Mouse (Mus musculus) bone marrow, adult 2 months (tissue): ENCODE data around the gene Rasip1. TPM values are rescaled to one million over a fixed set of nuclear protein-coding genes. Genes with fewer than 3 reads are reported as not detected.

Experiments used
- H3K27ac ChIP-seq: fragments of 200-500 bp; 2 replicates; pipeline ENCODE4 v1.5.1; 2012; ENCODE audit warnings: low read depth, mild to moderate bottlenecking, control low read depth, inconsistent platforms, low read length; ENCODE audit not compliant: control insufficient read depth, poor library complexity, insufficient read depth
- H3K4me1 ChIP-seq: fragments of 200-500 bp; 2 replicates; pipeline ENCODE4 v1.6.1; 2011; ENCODE audit warnings: low read length; ENCODE audit not compliant: control insufficient read depth, insufficient read depth
- H3K4me3 ChIP-seq: fragments of 200-500 bp; replicated peaks from 2 replicates; pipeline ENCODE3; 2011; ENCODE audit warnings: mild to moderate bottlenecking, low read depth, low read length, control low read depth; ENCODE audit not compliant: control insufficient read depth
- CTCF ChIP-seq: fragments of 200-500 bp; IDR thresholded peaks from 2 replicates; pipeline ENCODE4 v1.5.1; 2011; ENCODE audit warnings: low read length, control low read depth; ENCODE audit not compliant: control insufficient read depth, insufficient read depth
- POLR2A ChIP-seq: fragments of 200-500 bp; IDR thresholded peaks from 2 replicates; pipeline ENCODE4 v1.6.1; 2011; ENCODE audit warnings: low read depth, mild to moderate bottlenecking, control low read depth, low read length, borderline replicate concordance; ENCODE audit not compliant: control insufficient read depth
- WGBS: fragments of 180-500 bp; shearing (Covaris S2); methylation state at CpG from one replicate; pipeline ENCODE4 v1.1.7; 2018; 5-methylcytosine and 5-hydroxymethylcytosine counted together
- polyA plus RNA-seq: library from polyadenylated mRNA; stranded (reverse); fragments of >200 nt; gene quantifications from 2 replicates; pipeline ENCODE4 v1.2.4, GENCODE M21; 2011; ENCODE audit warnings: low replicate concordance; ENCODE audit not compliant: missing spikeins, insufficient read depth, insufficient read length

Rasip1 gene
- 5.9 and 6.0 TPM in 2 replicates for polyA plus RNA-seq

GRCm38 (mm10) chr7:45627261-45627660, at the start of gene Rasip1:
TSS of gene Rasip1 (plus strand) at chr7:45627488.
- TF ChIP-seq CTCF (no peak), POLR2A (no peak)
- H3K27ac ChIP-seq: peak within 1 kb of the TSS; percentile 24; the same call in 1 of the 2 replicates
- no peaks in the 10 kb centered on the region for H3K4me1 ChIP-seq
- 60% methylated on average over 9 of the region's 9 CpGs for WGBS
- no peak within 1 kb of the TSS for H3K4me3 ChIP-seq

GRCm38 (mm10) chr7:45585923-45586322, 41.4 kb upstream of the Rasip1 start:
- TF ChIP-seq POLR2A (no peak), CTCF (no peak)
- 71% methylated on average over 6 of the region's 6 CpGs for WGBS
- no peak overlapping the region for H3K4me3 ChIP-seq
- H3K27ac ChIP-seq: no peak overlapping the region
- H3K4me1 ChIP-seq: no peaks in the 10 kb centered on the region; the same call in 1 of the 2 replicates

GRCm38 (mm10) chr7:45587631-45588592, 39.4 kb upstream of the Rasip1 start:
- TF ChIP-seq POLR2A: no peak
- TF ChIP-seq CTCF: no peak
- WGBS: 93% methylated on average over 23 of the region's 23 CpGs
- no peak overlapping the region for H3K27ac ChIP-seq
- no peaks in the 10 kb centered on the region; the same call in 1 of the 2 replicates for H3K4me1 ChIP-seq
- no peak overlapping the region for H3K4me3 ChIP-seq

GRCm38 (mm10) chr7:45589173-45589572, 38.1 kb upstream of the Rasip1 start:
- peak overlapping the region; percentile 69 for H3K4me3 ChIP-seq
- no peaks in the 10 kb centered on the region; the same call in 1 of the 2 replicates for H3K4me1 ChIP-seq
- H3K27ac ChIP-seq: no peak overlapping the region
- TF ChIP-seq CTCF (peak; percentile 87), POLR2A (peak; percentile 16; the same call in 1 of the 2 replicates)
- 6% methylated on average over 19 of the region's 19 CpGs for WGBS

- no peaks in the 10 kb centered on the region; the same call in 1 of the 2 replicates for H3K4me1 ChIP-seq
- H3K27ac ChIP-seq: no peak overlapping the region
- 79% methylated on average over 5 of the region's 5 CpGs for WGBS
Measured at GRCm38 (mm10) chr7:45589898-45590297, 37.4 kb upstream of the Rasip1 start.

GRCm38 (mm10) chr7:45590874-45591273, 36.4 kb upstream of the Rasip1 start:
- TF ChIP-seq CTCF: no peak
- TF ChIP-seq POLR2A: no peak
- WGBS: 60% methylated on average over 3 of the region's 3 CpGs
- Histone ChIP-seq H3K4me1 (no peaks in the 10 kb centered on the region; the same call in 1 of the 2 replicates), H3K27ac (no peak overlapping the region), H3K4me3 (no peak overlapping the region)

More at GRCm38 (mm10) chr7:45589898-45590297, 37.4 kb upstream of the Rasip1 start:
- no peak for TF ChIP-seq POLR2A
- no peak for TF ChIP-seq CTCF
- H3K4me3 ChIP-seq: no peak overlapping the region

- no peaks in the 10 kb centered on the region; the same call in 1 of the 2 replicates for H3K4me1 ChIP-seq
- no peak overlapping the region for H3K4me3 ChIP-seq
- H3K27ac ChIP-seq: no peak overlapping the region; the same call in 1 of the 2 replicates
- WGBS: 24% methylated on average over 7 of the region's 7 CpGs
- TF ChIP-seq POLR2A: no peak
- TF ChIP-seq CTCF: no peak
Measured at GRCm38 (mm10) chr7:45591880-45592279, 35.4 kb upstream of the Rasip1 start.

- Histone ChIP-seq H3K27ac (no peak overlapping the region), H3K4me1 (no peaks in the 10 kb centered on the region; the same call in none of the 2 replicates), H3K4me3 (no peak overlapping the region)
- TF ChIP-seq CTCF (peak; percentile 93), POLR2A (no peak)
- WGBS: 26% methylated on average over 10 of the region's 10 CpGs
Measured at GRCm38 (mm10) chr7:45593118-45593815, 34.0 kb upstream of the Rasip1 start.
